10 mouse cellular contexts compared by ENCODE assay signal in the genomic region with DNA sequence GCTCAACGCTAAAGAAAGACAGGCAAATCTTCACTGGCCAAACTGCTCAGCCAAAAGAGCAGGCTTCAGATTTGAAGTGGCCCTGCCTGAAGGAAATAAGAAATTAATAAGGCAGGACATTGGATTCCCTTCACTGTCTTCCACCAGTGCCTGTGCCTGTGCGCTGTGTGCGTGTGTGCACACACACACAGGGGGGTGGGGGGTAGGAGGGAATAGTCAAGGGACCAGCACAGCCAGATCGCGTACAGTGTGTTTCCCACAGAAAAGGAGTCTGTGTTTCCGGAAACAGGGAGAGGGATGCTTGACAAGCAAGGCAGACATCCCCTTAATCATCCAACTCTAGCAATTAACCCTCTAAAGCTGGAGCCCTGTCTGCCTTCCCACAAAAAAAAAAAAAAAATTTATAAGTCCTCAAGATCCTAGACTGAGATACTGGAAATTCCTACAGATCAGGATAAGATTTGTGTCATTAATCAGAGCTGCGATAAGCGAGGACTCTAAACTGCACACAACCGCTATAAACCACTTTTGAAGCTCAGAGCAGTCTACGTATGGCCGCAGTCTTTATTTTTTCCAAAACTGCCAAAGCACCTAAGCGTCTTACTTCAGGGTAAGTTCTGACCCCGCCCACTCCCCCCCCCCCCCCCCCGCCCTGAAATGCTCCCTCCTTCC. TPM values are rescaled to one million over a fixed set of nuclear protein-coding genes. Genes with fewer than 3 reads are reported as not detected.
A peak's percentile ranks its signal among the peaks of the same experiment; 100 is the strongest.
DNase-seq lines count a peak whose midpoint lies in the region; ATAC-seq and TF ChIP-seq lines count a peak whose summit lies in the region.
"Had no signal": no experiment of that assay in that cellular context is flagged by ENCODE, and none has a peak within 500 bp of the region (broad histone marks: within the 10 kb centered on the region; RNA-seq: fewer than 3 reads in every experiment).

No protein-coding gene starts in this region.

- 0 out of 2 replicates have a peak, but pooled peaks cover 4% of the 10 kb centered on the region for H3K4me1 ChIP-seq in kidney, postnatal 0 days (replicated peaks; ENCODE audit: insufficient read depth, low read length)
- H3K4me1 ChIP-seq in forebrain, embryonic 12.5 days = peaks cover 7% of the 10 kb centered on the region; the same call in 1 of the 2 replicates
- H3K4me1 ChIP-seq in intestine, embryonic 16.5 days (ENCODE audit: control insufficient read depth, insufficient read depth, low read length) = peaks cover 4% of the 10 kb centered on the region
- no peaks in the 10 kb centered on the region for H3K4me1 ChIP-seq in neural tube, embryonic 14.5 days (ENCODE audit: control insufficient read depth, insufficient read depth, low read length)
- H3K4me1 ChIP-seq: liver, embryonic 13.5 days had no signal

- no peak for TF ChIP-seq CTCF in kidney, postnatal 0 days (IDR thresholded peaks at IDR 0.05; ENCODE audit: low read depth)

- WGBS in kidney, postnatal 0 days = 16% methylated on average over 13 of the region's 14 CpGs
- 38% methylated on average over 13 of the region's 14 CpGs for WGBS in forebrain, embryonic 12.5 days
- WGBS in intestine, embryonic 16.5 days = 20% methylated on average over 13 of the region's 14 CpGs
- WGBS in neural tube, embryonic 14.5 days = 32% methylated on average over 13 of the region's 14 CpGs

- no peak overlapping the region for H3K9ac ChIP-seq in kidney, postnatal 0 days (ENCODE audit: low read depth, low read length)
- H3K9ac ChIP-seq in forebrain, embryonic 12.5 days = no peak overlapping the region
- H3K9ac ChIP-seq in intestine, embryonic 16.5 days (ENCODE audit: low read depth, low read length) = no peak overlapping the region
- no peak overlapping the region for H3K9ac ChIP-seq in neural tube, embryonic 14.5 days (replicated peaks; ENCODE audit: low read depth, low read length)
- H3K9ac ChIP-seq: liver, embryonic 13.5 days had no signal

- H3K36me3 ChIP-seq in kidney, postnatal 0 days (ENCODE audit: insufficient read depth, low read length) = no peaks in the 10 kb centered on the region
- no peaks in the 10 kb centered on the region for H3K36me3 ChIP-seq in forebrain, embryonic 12.5 days (replicated peaks)
- H3K36me3 ChIP-seq in intestine, embryonic 16.5 days (ENCODE audit: control insufficient read depth, insufficient read depth, low read length) = no peaks in the 10 kb centered on the region
- no peaks in the 10 kb centered on the region for H3K36me3 ChIP-seq in neural tube, embryonic 14.5 days (ENCODE audit: control insufficient read depth, insufficient read depth, low read length)
- H3K36me3 ChIP-seq: liver, embryonic 13.5 days had no signal

- no peaks in the 10 kb centered on the region for H3K27me3 ChIP-seq in kidney, postnatal 0 days (ENCODE audit: insufficient read depth, low read length)
- peaks cover 7% of the 10 kb centered on the region; the same call in 1 of the 2 replicates for H3K27me3 ChIP-seq in forebrain, embryonic 12.5 days
- H3K27me3 ChIP-seq in intestine, embryonic 16.5 days (replicated peaks; ENCODE audit: control insufficient read depth, insufficient read depth, low read length) = no peaks in the 10 kb centered on the region
- H3K27me3 ChIP-seq in neural tube, embryonic 14.5 days (ENCODE audit: control insufficient read depth, insufficient read depth, low read length) = no peaks in the 10 kb centered on the region
- H3K27me3 ChIP-seq: liver, embryonic 13.5 days had no signal

- H3K27ac ChIP-seq in kidney, postnatal 0 days = no peak overlapping the region
- no peak overlapping the region for H3K27ac ChIP-seq in forebrain, embryonic 12.5 days
- H3K27ac ChIP-seq in intestine, embryonic 16.5 days (ENCODE audit: low read length) = no peak overlapping the region
- H3K27ac ChIP-seq in neural tube, embryonic 14.5 days (ENCODE audit: low read depth, low read length) = no peak overlapping the region
- H3K27ac ChIP-seq: liver, embryonic 13.5 days had no signal

- no peak overlapping the region for H3K4me3 ChIP-seq in kidney, postnatal 0 days (replicated peaks; ENCODE audit: low read depth, low read length)
- no peak overlapping the region for H3K4me3 ChIP-seq in forebrain, embryonic 12.5 days (replicated peaks)
- peak overlapping the region; percentile 38; the same call in 1 of the 2 replicates for H3K4me3 ChIP-seq in intestine, embryonic 16.5 days (ENCODE audit: low read length)
- no peak overlapping the region for H3K4me3 ChIP-seq in neural tube, embryonic 14.5 days (ENCODE audit: low read depth, low read length)

- peak overlapping the region; percentile 60 for H3K4me2 ChIP-seq in kidney, postnatal 0 days (ENCODE audit: low read length)
- peak overlapping the region; percentile 67 for H3K4me2 ChIP-seq in forebrain, embryonic 12.5 days
- peak overlapping the region; percentile 72 for H3K4me2 ChIP-seq in intestine, embryonic 16.5 days (ENCODE audit: low read depth, low read length)
- H3K4me2 ChIP-seq in neural tube, embryonic 14.5 days (ENCODE audit: low read depth, low read length) = peak overlapping the region; percentile 62

- no peaks in the 10 kb centered on the region for H3K9me3 ChIP-seq in kidney, postnatal 0 days (replicated peaks; ENCODE audit: low read length)
- H3K9me3 ChIP-seq in forebrain, embryonic 12.5 days = no peaks in the 10 kb centered on the region
- H3K9me3 ChIP-seq in intestine, embryonic 16.5 days (ENCODE audit: control insufficient read depth, low read length) = no peaks in the 10 kb centered on the region
- no peaks in the 10 kb centered on the region for H3K9me3 ChIP-seq in neural tube, embryonic 14.5 days (ENCODE audit: control insufficient read depth, low read length)
- H3K9me3 ChIP-seq: liver, embryonic 13.5 days had no signal

- peak; percentile 41; the same call in 1 of the 2 replicates for ATAC-seq in kidney, postnatal 0 days (replicated peaks; ENCODE audit: low FRiP score, low read depth)
- 0 out of 2 replicates have a peak, but pooled peaks have one; percentile 39 for ATAC-seq in forebrain, embryonic 12.5 days (ENCODE audit: low FRiP score)
- ATAC-seq in intestine, embryonic 16.5 days = peak; percentile 17
- ATAC-seq in neural tube, embryonic 14.5 days (ENCODE audit: low read depth) = peak; percentile 44; the same call in 1 of the 2 replicates
- no peak for ATAC-seq in megakaryocyte progenitor cell, adult 5-6 weeks (replicated peaks; ENCODE audit: poor library complexity)

- DNase-seq in kidney, postnatal 0 days (ENCODE audit: low spot score) = peak; percentile 62
- DNase-seq in kidney, postnatal 14 days = no peak
- no peak for DNase-seq in urinary bladder, postnatal 25 days (ENCODE audit: low spot score)
- no peak for DNase-seq in thymus, postnatal 25 days
- DNase-seq: liver, embryonic 13.5 days had no signal

RNA-seq across cellular contexts. Expression of gene Tmco5, which starts 15.0 kb away (rescaled TPM):
- polyA plus RNA-seq in kidney, postnatal 0 days (2015; fragmentation: Nextera tagmentation; extraction: Ambion mirVana) = not detected in 2 replicates
- not detected in 2 replicates for polyA plus RNA-seq in forebrain, embryonic 12.5 days (2016; fragmentation: Nextera tagmentation; extraction: Ambion mirVana)
- not detected in 2 replicates for polyA plus RNA-seq in intestine, embryonic 16.5 days (2015; fragmentation: Nextera tagmentation; extraction: Ambion mirVana)
- polyA plus RNA-seq in neural tube, embryonic 14.5 days (2014; fragmentation: Nextera tagmentation; extraction: Ambion mirVana) = not detected in 2 replicates
- total RNA-seq in megakaryocyte progenitor cell, adult 5-6 weeks (2015) = not detected in 2 replicates
- not detected in 2 replicates for total RNA-seq in megakaryocyte progenitor cell, adult 5-6 weeks (2017)
- total RNA-seq: adrenal gland, postnatal 10 days had no signal
- polyA plus RNA-seq: liver, embryonic 13.5 days had no signal
